Mouse (Mus musculus) sigmoid colon, adult 10 weeks (tissue): ENCODE data around the gene Dync1li2. TPM values are rescaled to one million over a fixed set of nuclear protein-coding genes. Genes with fewer than 3 reads are reported as not detected.

Experiments
- polyA plus RNA-seq: library from polyadenylated mRNA; stranded (reverse); fragments of 350-450 nt; fragmentation: Illumina TruSeq; extraction: RNeasy Lipid Tissue Mini Kit (QIAGEN cat#74804); gene quantifications from one replicate; pipeline ENCODE4 v1.2.3, GENCODE M21; 2014; ENCODE audit warnings: low read depth, low replicate concordance

The Dync1li2 gene
- polyA plus RNA-seq: 172 TPM

DNA sequence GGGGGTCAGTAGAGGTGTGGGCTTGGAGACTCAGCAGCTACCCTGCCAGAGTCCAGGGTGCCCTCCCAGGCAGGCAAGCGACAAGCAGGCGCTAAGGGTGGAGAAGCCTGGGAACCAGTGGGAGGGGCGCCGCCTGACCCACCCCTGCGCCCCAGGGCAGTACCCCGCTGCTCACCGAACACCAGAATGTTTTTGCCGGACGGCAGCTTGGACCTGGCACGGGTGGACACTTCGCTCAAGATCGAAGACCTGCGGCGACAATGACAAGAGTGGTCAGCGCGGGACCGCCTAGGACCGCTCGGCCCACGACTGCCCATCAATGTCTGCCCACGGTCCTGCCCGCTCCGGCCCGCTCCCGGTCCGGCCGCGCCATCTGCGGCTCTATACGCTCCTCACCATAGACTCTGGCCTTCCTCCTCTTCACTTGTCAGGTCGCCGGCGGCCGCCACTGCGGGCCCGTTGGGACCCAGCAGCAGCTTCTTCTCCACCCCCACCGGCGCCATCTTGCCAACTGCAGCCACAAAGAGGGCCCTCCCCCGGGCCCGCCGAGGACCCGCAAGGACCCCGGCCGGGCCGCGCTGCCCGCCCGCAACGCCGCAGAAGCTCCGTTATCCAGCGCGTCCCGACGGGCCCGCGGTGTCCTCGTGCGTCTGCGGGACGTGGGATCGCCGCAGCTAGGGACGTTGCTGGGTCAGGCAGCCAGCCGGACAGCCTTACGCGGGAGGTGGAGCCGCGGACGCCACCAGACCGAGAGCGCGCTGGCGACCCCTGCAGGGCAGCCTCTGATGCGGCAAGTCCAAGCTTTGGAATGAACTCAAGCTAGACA lies at the start of gene Dync1li2:
Dync1li2 (minus strand) TSS at position 749 of the 826 bp plus-strand sequence.

DNA sequence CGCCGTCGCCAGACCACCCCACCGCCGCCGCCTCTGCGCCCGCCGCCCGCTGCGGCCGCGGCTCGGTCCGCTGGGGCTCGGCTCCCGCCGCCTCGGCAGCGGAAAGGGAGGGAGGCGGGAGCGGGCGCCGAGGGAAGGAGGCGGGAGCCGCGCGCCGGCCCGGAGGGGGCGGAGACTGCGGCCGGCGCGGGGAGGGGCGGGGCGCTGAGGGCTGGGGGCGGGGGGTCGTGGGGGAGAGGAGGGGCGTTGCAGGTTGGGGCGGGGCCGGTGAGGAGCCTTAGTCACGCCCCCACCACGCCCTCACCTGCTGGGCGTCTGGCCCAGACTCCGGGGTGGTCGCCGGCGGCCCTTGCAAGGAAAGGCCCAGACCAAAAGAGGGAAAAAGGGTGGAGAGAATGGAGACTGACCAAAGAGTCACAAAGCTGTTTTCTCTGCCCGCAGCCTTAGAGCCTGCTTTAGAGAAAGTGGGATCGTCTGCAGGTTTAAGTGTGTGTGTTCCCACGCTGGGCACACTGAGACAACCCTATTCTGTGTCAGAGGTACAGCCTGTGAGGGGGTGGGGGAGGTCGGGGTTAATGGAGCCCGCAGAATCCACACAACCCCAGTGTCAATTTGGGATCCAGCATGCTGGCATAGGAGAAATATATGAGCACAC lies 47.0 kb downstream of the Dync1li2 start, which contains the start of gene Cmtm4:
Cmtm4 (minus strand) TSS at position 105 of the 655 bp plus-strand sequence.

Other genes starting within 250 kb of the Dync1li2 start
- gene Tk2, start 194.5 kb downstream of the Dync1li2 start, polyA plus RNA-seq: 10.3 TPM
- gene Cklf, start 192.2 kb downstream of the Dync1li2 start, polyA plus RNA-seq: 26.4 TPM
- gene Cmtm2a, start 149.9 kb downstream of the Dync1li2 start, polyA plus RNA-seq: not detected
- gene Gm45711, start 133.0 kb downstream of the Dync1li2 start, polyA plus RNA-seq: not detected
- not detected for gene Cmtm1, start 132.9 kb downstream of the Dync1li2 start, polyA plus RNA-seq
- gene Gm11020, start 121.5 kb downstream of the Dync1li2 start, polyA plus RNA-seq: not detected
- not detected for gene Cmtm2b, start 120.8 kb downstream of the Dync1li2 start, polyA plus RNA-seq
- gene Cmtm3, start 103.6 kb downstream of the Dync1li2 start, polyA plus RNA-seq: 7.3 TPM
- gene Cmtm4, start 47.2 kb downstream of the Dync1li2 start, polyA plus RNA-seq: 145 TPM
- gene Terb1, start 66.9 kb upstream of the Dync1li2 start, polyA plus RNA-seq: 1.2 TPM
- gene Nae1, start 91.6 kb upstream of the Dync1li2 start, polyA plus RNA-seq: 316 TPM
- gene Car7, start 91.6 kb upstream of the Dync1li2 start, polyA plus RNA-seq: 0.66 TPM
- gene Pdp2, start 148.4 kb upstream of the Dync1li2 start, polyA plus RNA-seq: 34.7 TPM
- not detected for gene Cdh16, start 181.3 kb upstream of the Dync1li2 start, polyA plus RNA-seq
- 0.28 TPM for gene Rrad, start 188.3 kb upstream of the Dync1li2 start, polyA plus RNA-seq
- 2.9 TPM for gene Ciao2b, start 198.9 kb upstream of the Dync1li2 start, polyA plus RNA-seq